Mouse (Mus musculus) layer of hippocampus, adult 6 months (tissue): ENCODE data around the gene Dnajc10. TPM values are rescaled to one million over a fixed set of nuclear protein-coding genes. Genes with fewer than 3 reads are reported as not detected.

Experiments
- long read RNA-seq, 2 experiments: library from polyadenylated mRNA; unstranded; transcript quantifications; one replicate each; pipeline ENCODE4 v2.0.0; 2019 to 2020
- polyA plus RNA-seq: library from polyadenylated mRNA; unstranded; fragments of <200 nt; fragmentation: Nextera tagmentation; gene quantifications from 2 replicates; pipeline ENCODE4 v1.2.3, GENCODE M21; 2021

The Dnajc10 gene
- 25.4 and 28.5 TPM in 2 replicates for polyA plus RNA-seq
- long read RNA-seq, experiment 1, full-length matches to known transcripts: 34 of 69 reads
- long read RNA-seq, experiment 1, partial matches to known transcripts: 29 of 69 reads
- long read RNA-seq, experiment 1, other reads (novel, unspliced or antisense): 6 of 69 reads
- long read RNA-seq, experiment 2, full-length matches to known transcripts: 312 of 361 reads
- long read RNA-seq, experiment 2, partial matches to known transcripts: 22 of 361 reads
- long read RNA-seq, experiment 2, other reads (novel, unspliced or antisense): 27 of 361 reads

GRCm38 (mm10) chr2:80315242-80316161, at the start of gene Dnajc10:
Dnajc10 (plus strand) TSS chr2:80315466.

DNA sequence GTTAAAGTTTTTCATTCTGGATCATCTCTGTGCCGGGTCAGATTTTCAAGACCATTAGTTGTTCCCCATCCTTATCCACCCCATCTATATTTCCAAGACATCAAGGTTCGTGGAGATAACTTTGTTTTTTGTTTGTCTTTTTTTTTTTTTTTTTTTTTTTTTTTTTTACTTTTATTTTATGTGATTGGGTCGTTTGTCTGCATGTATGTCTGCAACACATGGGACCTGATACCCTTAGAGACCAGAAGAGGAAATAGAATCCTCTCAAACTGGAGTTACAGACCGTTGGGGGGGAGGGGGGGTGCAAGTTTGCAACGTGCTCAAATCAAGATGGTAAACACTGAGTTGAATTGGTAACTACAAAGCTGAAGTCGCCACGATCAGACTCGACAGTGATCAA, 23.1 kb upstream of the Dnajc10 start, which contains the start of gene Prdx6b:
Gene Prdx6b, plus strand, starts transcription at position 301 of the 400 bp plus-strand sequence.

Other genes with a start within 250 kb of the Dnajc10 start
- gene Pde1a, start 186.0 kb upstream of the Dnajc10 start, polyA plus RNA-seq: 92.1 and 103 TPM in 2 replicates
- not detected in 2 replicates for gene Prdx6b, start 23.0 kb upstream of the Dnajc10 start, polyA plus RNA-seq
- 11.6 and 13.0 TPM in 2 replicates for gene Frzb, start 132.2 kb downstream of the Dnajc10 start, polyA plus RNA-seq